Mouse (Mus musculus) bone marrow, adult 2 months (tissue): ENCODE data around the gene Psme3. TPM values are rescaled to one million over a fixed set of nuclear protein-coding genes. Genes with fewer than 3 reads are reported as not detected.
"Not testable (repeated sequence)": the region's sequence is repeated elsewhere in the genome, so short reads cannot be mapped to it uniquely, and the experiment has no call there.

Source experiments
- H3K27ac ChIP-seq: fragments of 200-500 bp; 2 replicates; pipeline ENCODE4 v1.5.1; 2012; ENCODE audit warnings: low read depth, mild to moderate bottlenecking, control low read depth, inconsistent platforms, low read length; ENCODE audit not compliant: control insufficient read depth, poor library complexity, insufficient read depth
- H3K4me1 ChIP-seq: fragments of 200-500 bp; 2 replicates; pipeline ENCODE4 v1.6.1; 2011; ENCODE audit warnings: low read length; ENCODE audit not compliant: control insufficient read depth, insufficient read depth
- H3K4me3 ChIP-seq: fragments of 200-500 bp; replicated peaks from 2 replicates; pipeline ENCODE3; 2011; ENCODE audit warnings: mild to moderate bottlenecking, low read depth, low read length, control low read depth; ENCODE audit not compliant: control insufficient read depth
- CTCF ChIP-seq: fragments of 200-500 bp; IDR thresholded peaks from 2 replicates; pipeline ENCODE4 v1.5.1; 2011; ENCODE audit warnings: low read length, control low read depth; ENCODE audit not compliant: control insufficient read depth, insufficient read depth
- POLR2A ChIP-seq: fragments of 200-500 bp; IDR thresholded peaks from 2 replicates; pipeline ENCODE4 v1.6.1; 2011; ENCODE audit warnings: low read depth, mild to moderate bottlenecking, control low read depth, low read length, borderline replicate concordance; ENCODE audit not compliant: control insufficient read depth
- WGBS: fragments of 180-500 bp; shearing (Covaris S2); methylation state at CpG from one replicate; pipeline ENCODE4 v1.1.7; 2018; 5-methylcytosine and 5-hydroxymethylcytosine counted together
- polyA plus RNA-seq: library from polyadenylated mRNA; stranded (reverse); fragments of >200 nt; gene quantifications from 2 replicates; pipeline ENCODE4 v1.2.4, GENCODE M21; 2011; ENCODE audit warnings: low replicate concordance; ENCODE audit not compliant: missing spikeins, insufficient read depth, insufficient read length

Gene Psme3
- polyA plus RNA-seq, 1 experiment: 114 TPM

DNA sequence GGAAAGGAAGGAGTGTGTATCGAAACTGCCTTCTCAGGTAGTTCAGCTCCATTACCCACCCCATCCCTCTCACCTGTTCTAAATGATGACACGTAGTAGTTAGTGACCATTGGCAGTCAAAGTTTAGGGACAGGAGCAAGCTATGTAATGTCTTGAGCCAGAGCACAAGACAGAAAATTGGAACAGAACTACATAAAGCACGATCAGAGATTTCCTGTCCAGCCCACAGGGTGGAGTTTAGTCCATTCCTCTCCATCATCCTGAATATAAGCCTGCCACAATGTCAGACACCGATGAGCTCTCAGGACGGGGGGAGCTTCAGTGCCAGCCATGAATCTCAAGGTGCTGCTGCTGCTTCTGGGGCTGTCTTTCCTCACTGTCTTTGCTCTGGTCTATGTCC, 8.8 kb downstream of the Psme3 start, which contains the start of gene Aoc2:
TSS of gene Aoc2 (plus strand) at position 301 of the 400 bp plus-strand sequence.
- Histone ChIP-seq H3K4me1 (no peaks in the 10 kb centered on the region), H3K4me3 (no peak within 1 kb of the TSS), H3K27ac (no peak within 1 kb of the TSS)
- TF ChIP-seq POLR2A (no peak), CTCF (no peak)
- 83% methylated on average over 5 of the region's 5 CpGs for WGBS

DNA sequence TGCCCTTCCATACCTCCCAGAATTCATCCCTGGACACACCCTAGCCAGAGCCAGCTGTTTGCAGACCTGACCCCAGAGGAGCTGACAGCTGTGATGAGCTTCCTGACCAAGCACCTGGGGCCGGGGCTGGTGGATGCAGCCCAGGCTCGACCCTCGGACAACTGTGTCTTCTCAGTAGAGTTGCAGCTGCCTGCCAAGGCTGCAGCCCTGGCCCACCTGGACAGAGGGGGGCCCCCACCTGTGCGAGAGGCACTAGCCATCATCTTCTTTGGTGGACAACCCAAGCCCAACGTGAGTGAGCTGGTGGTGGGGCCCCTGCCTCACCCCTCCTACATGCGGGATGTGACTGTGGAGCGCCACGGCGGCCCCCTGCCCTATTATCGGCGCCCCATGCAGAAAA, 9.2 kb downstream of the Psme3 start:
- WGBS: 88% methylated on average over 11 of the region's 11 CpGs
- H3K4me1 ChIP-seq, H3K4me3 ChIP-seq, H3K27ac ChIP-seq: not testable (repeated sequence)

DNA sequence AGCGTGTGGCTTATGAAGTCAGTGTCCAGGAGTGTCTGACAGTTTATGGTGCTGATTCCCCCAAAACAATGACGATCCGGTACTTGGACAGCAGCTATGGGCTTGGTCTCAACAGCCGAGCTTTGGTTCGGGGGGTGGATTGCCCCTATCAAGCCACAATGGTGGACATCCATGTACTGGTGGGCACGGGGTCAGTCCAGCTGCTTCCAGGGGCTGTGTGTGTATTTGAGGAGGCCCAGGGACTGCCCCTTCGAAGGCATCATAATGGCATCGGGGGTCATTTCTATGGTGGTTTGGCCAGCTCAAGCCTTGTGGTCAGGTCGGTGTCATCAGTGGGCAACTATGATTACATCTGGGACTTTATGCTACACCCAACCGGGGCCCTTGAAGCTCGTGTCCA, 10.1 kb downstream of the Psme3 start:
- no peaks in the 10 kb centered on the region for H3K4me1 ChIP-seq
- TF ChIP-seq CTCF: no peak
- TF ChIP-seq POLR2A: no peak
- no peak overlapping the region for H3K4me3 ChIP-seq
- WGBS: 90% methylated on average over 11 of the region's 11 CpGs
- H3K27ac ChIP-seq: no peak overlapping the region

DNA sequence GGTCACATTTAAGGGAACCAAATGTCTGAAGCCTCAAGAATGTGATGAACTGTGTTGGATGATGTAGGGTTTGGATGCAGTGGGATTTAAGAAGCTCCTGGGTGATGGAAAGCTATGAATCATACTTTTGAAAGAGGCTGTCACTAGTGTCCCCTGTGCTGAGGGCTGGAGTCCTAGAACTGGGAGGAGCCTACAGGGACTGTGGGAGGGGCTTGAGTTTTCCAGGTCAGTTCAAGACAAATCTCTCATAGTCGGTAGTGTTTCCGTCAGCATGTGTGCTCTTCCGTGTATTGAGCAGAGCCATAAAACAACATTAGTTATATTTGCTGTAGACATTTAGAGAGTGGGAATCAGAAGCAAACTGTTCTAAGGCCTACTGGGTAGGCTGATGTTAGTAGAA, 11.3 kb downstream of the Psme3 start:
- H3K4me1 ChIP-seq: no peaks in the 10 kb centered on the region
- no peak overlapping the region for H3K4me3 ChIP-seq
- TF ChIP-seq POLR2A: no peak
- TF ChIP-seq CTCF: no peak
- 71% methylated on average over 3 of the region's 3 CpGs for WGBS
- H3K27ac ChIP-seq: no peak overlapping the region

DNA sequence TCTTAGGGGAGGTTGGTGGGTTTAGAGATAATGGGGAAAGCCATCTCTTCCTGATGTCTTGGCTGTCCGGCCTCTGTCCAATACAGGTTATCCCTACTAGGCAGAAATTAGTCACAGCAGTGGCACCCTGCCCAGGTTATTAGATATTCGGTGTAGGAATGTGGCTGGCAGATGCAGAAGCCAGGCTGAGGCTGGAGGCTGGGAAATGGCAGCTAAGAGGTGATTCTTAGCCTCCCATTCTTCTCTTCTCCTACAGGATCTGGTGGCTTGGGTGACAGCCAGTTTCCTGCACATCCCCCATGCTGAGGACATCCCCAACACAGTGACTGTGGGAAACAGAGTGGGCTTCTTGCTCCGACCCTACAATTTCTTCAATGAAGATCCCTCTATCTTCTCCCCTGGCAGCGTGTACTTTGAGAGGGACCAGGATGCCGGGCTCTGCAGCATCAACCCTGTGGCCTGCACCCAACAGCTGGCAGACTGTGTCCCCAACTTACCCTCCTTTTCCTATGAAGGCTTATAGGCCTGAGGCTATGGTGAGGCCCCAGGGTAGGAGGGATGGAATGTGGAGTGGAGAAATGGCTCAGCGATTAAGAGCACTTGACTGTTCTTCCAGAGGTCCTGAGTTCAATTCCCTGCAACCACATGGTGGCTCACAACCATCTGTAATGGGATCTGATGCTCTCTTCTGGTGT, 13.1 kb downstream of the Psme3 start:
- H3K4me3 ChIP-seq: no peak overlapping the region
- 75% methylated on average over 6 of the region's 6 CpGs for WGBS
- H3K27ac ChIP-seq: no peak overlapping the region
- no peaks in the 10 kb centered on the region for H3K4me1 ChIP-seq
- TF ChIP-seq POLR2A (no peak), CTCF (no peak)

DNA sequence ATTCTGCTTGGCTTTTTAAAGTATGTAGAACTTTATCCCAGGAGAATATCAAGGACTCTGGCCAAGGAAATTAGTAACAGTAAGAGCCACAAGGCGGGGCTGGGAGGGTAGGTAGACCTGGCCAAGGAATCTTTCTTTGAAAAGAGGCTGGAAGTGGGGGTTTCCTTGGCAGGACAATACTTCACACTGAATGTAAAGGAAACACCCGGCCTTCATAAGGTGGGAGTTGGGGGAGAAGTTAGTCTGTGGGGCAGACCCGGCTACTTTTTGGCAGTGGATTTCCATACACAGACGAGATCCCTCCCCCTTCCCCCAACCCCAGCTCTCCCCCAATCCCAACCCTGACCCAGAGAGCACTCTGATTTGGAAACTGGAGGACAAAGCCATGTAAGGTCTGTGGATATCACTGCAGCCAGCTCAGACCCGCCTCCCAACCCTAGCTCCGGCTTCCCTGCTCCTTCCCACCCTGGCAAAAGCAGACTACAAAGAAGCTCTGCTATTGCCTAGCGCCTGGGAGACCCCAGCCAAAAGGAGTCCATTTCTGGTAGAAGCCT, 14.4 kb downstream of the Psme3 start, which contains the start of gene Aoc3:
TSS of gene Aoc3 (plus strand) at position 235 of the 554 bp plus-strand sequence.
- 68% methylated on average over 7 of the region's 7 CpGs for WGBS
- Histone ChIP-seq H3K4me3 (no peak within 1 kb of the TSS), H3K4me1 (no peaks in the 10 kb centered on the region), H3K27ac (no peak within 1 kb of the TSS)
- TF ChIP-seq CTCF: no peak
- TF ChIP-seq POLR2A: no peak

DNA sequence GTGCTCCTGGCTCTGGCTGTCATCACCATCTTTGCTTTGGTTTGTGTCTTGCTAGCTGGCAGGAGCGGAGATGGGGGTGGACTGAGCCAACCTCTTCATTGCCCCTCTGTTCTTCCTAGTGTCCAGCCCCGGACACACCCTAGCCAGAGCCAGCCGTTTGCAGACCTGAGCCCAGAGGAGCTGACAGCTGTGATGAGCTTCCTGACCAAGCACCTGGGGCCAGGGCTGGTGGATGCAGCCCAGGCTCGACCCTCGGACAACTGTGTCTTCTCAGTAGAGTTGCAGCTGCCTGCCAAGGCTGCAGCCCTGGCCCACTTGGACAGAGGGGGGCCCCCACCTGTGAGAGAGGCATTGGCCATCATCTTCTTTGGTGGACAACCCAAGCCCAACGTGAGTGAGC, 14.9 kb downstream of the Psme3 start:
- 81% methylated on average over 6 of the region's 6 CpGs for WGBS
- not testable (repeated sequence) for H3K4me1 ChIP-seq, H3K4me3 ChIP-seq, H3K27ac ChIP-seq

DNA sequence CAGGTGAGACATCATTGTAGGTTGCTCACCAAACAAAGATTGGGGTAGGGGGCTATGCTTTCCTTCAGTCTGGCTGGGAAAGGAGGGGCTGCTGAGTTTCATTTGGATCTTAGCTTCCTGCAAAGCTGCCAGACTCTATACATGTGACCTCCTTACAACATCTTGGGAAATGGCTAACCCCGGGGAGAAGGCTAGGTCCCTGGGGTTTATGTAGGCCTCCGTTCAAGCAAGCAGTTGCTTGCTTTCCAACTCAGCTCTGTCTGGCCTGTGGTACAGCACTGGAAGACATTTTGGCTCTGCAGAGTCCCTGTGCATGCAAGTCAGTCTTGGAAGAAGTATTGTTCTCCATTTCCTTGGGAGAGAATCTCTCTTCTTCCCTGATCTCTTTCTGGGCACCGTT, 16.5 kb downstream of the Psme3 start:
- WGBS: 68% methylated on average over 3 of the region's 3 CpGs
- Histone ChIP-seq H3K4me1 (no peaks in the 10 kb centered on the region), H3K4me3 (no peak overlapping the region), H3K27ac (no peak overlapping the region)
- TF ChIP-seq CTCF (no peak), POLR2A (no peak)

DNA sequence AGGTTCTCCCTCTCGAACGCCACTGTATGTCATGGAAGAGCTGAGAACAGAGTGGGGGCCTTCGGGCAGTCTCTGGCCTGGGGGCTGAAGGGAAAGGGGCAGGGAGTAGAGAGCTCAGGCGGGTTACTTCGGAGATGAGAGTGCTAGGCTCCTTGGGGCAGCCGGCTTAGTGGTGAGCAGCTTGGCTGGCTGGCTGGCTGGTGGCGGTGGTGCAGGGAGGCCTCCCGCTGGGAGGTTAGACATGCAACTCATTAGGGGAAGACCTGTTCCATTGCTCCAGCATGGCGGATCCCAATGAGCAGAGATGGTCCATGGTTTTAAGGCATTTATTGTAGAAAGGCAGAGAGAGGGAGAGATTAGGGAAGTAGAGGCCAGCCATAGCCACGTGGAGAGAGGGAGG, 18.0 kb downstream of the Psme3 start:
- WGBS: 72% methylated on average over 10 of the region's 10 CpGs
- no peak overlapping the region for H3K4me3 ChIP-seq
- H3K4me1 ChIP-seq: no peaks in the 10 kb centered on the region
- H3K27ac ChIP-seq: no peak overlapping the region
- TF ChIP-seq CTCF (no peak), POLR2A (no peak)
